Mouse (Mus musculus) ES-E14 (cell line): Measurements from ENCODE around the gene Chrm3.

Experiments used
- CHD2 ChIP-seq: IDR thresholded peaks from 2 replicates; pipeline ENCODE4 v1.6.1; 2014; ENCODE audit warnings: mild to moderate bottlenecking, low read depth, low read length, inconsistent platforms
- HCFC1 ChIP-seq: IDR thresholded peaks from 2 replicates; pipeline ENCODE4 v1.6.1; 2012; ENCODE audit warnings: low read length, inconsistent platforms, borderline replicate concordance; ENCODE audit not compliant: insufficient read depth
- ZC3H11A ChIP-seq: IDR thresholded peaks from 2 replicates; pipeline ENCODE4 v1.6.1; 2012; ENCODE audit warnings: low read depth, mild to moderate bottlenecking, inconsistent platforms, low read length, borderline replicate concordance

- TF ChIP-seq ZC3H11A = no peak
- no peak for TF ChIP-seq HCFC1
- TF ChIP-seq CHD2 = no peak
Measured at GRCm38 (mm10) chr13:10062681-10063080, 298.0 kb downstream of the Chrm3 start.
